Mouse (Mus musculus) stomach, embryonic 15.5 days (tissue): Measurements from ENCODE around the gene Il21r. TPM values are rescaled to one million over a fixed set of nuclear protein-coding genes. Genes with fewer than 3 reads are reported as not detected.

Experiments
- ATAC-seq: fragments of 200-750 bp; cut with Nextera tagmentation; 2 replicates; pipeline ENCODE4 v1.8.0; 2017; ENCODE audit warnings: low read depth, moderate number of reproducible peaks, moderate TSS enrichment; ENCODE audit not compliant: insufficient read depth, low FRiP score
- H3K27ac ChIP-seq: fragments of 300-500 bp; sonication (generic); 2 replicates; pipeline ENCODE4 v1.5.1; 2015; ENCODE audit warnings: mild to moderate bottlenecking, inconsistent platforms
- H3K27me3 ChIP-seq: fragments of 300-500 bp; sonication (generic); replicated peaks from 2 replicates; pipeline ENCODE4 v1.6.1; 2015; ENCODE audit warnings: inconsistent platforms
- H3K36me3 ChIP-seq: fragments of 300-500 bp; sonication (generic); 2 replicates; pipeline ENCODE4 v1.6.1; 2015; ENCODE audit warnings: inconsistent platforms
- H3K4me1 ChIP-seq: fragments of 300-500 bp; sonication (generic); 2 replicates; pipeline ENCODE4 v1.6.1; 2015; ENCODE audit warnings: inconsistent platforms
- H3K4me2 ChIP-seq: fragments of 300-500 bp; sonication (generic); 2 replicates; pipeline ENCODE4 v1.6.1; 2015; ENCODE audit warnings: mild to moderate bottlenecking, inconsistent platforms
- H3K4me3 ChIP-seq: fragments of 300-500 bp; sonication (generic); replicated peaks from 2 replicates; pipeline ENCODE4 v1.5.1; 2015; ENCODE audit warnings: inconsistent platforms
- H3K9ac ChIP-seq: fragments of 300-500 bp; sonication (generic); 2 replicates; pipeline ENCODE4 v1.6.1; 2015; ENCODE audit warnings: inconsistent platforms
- H3K9me3 ChIP-seq: fragments of 300-500 bp; sonication (generic); 2 replicates; pipeline ENCODE4 v1.6.1; 2016; ENCODE audit warnings: inconsistent platforms
- whole genome bisulfite sequencing: fragments of 180-500 bp; shearing (Covaris S2); methylation state at CpG from one replicate; pipeline ENCODE4 v1.1.7; 2015; 5-methylcytosine and 5-hydroxymethylcytosine counted together
- polyA plus RNA-seq: library from polyadenylated mRNA; unstranded; fragments of >200 nt; fragmentation: Nextera tagmentation; extraction: Ambion mirVana; gene quantifications from 2 replicates; pipeline ENCODE4 v1.2.1, GENCODE M21; 2015

Il21r gene
- polyA plus RNA-seq, 1 experiment from 2014 or later = 0.65 TPM

DNA sequence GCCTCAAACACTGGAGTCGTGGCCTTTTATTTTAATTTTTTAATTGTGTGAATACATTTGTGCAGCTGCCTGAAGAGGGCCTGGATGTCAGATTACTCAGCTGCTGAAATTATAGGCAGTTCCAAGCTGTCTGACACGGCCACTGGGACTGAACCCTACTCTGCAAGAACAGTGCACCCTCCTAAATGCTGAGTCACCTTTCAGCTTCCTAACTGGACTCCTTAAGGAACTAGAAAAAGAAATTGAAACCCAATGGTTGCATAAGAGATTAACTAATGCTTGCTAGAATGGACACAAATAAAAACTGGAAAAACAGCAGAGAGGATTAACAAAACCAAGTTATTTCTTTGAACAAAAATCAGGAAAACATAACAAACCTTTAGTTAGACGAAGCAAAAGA, 6.8 kb upstream of the Il21r start:
- Histone ChIP-seq H3K9me3 (no peaks in the 10 kb centered on the region), H3K9ac (no peak overlapping the region), H3K4me1 (no peaks in the 10 kb centered on the region), H3K4me3 (no peak overlapping the region), H3K4me2 (no peak overlapping the region), H3K36me3 (no peaks in the 10 kb centered on the region), H3K27ac (no peak overlapping the region), H3K27me3 (no peaks in the 10 kb centered on the region)
- no peak for ATAC-seq
- 56% methylated on average over 3 of the region's 3 CpGs for WGBS

DNA sequence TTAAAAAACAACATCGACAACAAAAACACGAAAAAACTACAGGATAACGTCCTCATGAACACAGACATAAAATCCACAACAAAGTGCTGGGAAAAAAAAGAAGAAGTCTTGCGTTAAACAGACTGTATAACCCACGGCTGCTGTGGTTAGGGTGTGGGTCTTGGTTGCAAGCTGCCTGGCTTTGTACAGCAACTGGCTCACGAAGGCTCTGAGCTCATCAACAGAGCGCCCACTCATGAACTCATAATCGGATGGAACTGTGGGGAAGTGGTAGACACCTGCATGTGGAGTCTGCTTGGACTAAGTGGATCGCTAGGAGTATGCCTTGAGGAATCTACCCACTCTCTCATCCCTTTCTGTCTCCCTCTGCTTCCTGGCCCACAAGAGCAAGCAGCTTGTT, 6.1 kb upstream of the Il21r start:
- no peak for ATAC-seq
- H3K27me3 ChIP-seq = no peaks in the 10 kb centered on the region
- no peak overlapping the region for H3K4me3 ChIP-seq
- H3K9me3 ChIP-seq = no peaks in the 10 kb centered on the region
- no peak overlapping the region for H3K27ac ChIP-seq
- 83% methylated on average over 9 of the region's 9 CpGs for WGBS
- H3K4me2 ChIP-seq = no peak overlapping the region
- no peaks in the 10 kb centered on the region for H3K36me3 ChIP-seq
- H3K9ac ChIP-seq = no peak overlapping the region
- no peaks in the 10 kb centered on the region for H3K4me1 ChIP-seq

DNA sequence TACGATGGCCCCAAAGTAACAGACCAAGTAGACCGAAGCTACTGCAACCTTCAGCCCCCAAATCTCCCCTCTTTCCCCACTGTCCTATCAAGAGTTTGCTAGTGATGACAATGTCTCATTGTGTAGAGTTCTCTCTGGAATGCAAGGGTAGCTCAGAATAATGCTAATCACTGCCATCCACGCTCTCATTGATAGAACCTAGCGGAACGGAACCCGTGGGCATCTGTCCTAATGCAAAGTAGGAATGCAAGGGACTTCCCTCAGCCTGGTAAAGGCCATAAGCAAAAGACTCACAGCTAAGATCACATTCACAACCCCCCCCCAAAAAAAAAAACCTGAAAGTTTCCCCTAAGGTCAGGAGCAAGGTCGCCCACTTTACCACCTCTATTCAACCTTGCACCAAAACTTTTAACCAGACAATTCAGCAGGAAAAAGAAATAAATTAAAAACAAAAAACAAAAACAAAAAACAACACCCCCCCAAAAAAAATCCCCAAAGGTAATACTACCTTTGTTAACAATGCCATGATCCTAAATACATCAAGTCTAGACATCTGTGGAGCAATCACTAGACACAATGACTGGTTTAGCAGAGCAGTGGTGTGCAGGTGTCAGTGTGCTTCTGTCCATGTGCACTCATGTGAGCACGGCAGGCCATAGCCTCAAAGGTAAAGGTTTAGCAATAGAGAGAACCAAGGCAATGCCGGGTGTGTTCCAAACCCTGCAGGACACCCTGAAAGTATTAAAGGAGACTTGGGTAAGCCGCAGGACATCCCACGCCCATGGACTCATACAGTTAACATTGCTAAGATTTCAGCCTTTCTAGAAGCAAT, 5.5 kb upstream of the Il21r start:
- 87% methylated on average over 11 of the region's 11 CpGs for WGBS
- Histone ChIP-seq H3K36me3 (no peaks in the 10 kb centered on the region), H3K9ac (no peak overlapping the region), H3K4me1 (no peaks in the 10 kb centered on the region), H3K27ac (no peak overlapping the region), H3K4me3 (no peak overlapping the region), H3K4me2 (no peak overlapping the region), H3K9me3 (no peaks in the 10 kb centered on the region), H3K27me3 (no peaks in the 10 kb centered on the region)
- ATAC-seq = no peak

DNA sequence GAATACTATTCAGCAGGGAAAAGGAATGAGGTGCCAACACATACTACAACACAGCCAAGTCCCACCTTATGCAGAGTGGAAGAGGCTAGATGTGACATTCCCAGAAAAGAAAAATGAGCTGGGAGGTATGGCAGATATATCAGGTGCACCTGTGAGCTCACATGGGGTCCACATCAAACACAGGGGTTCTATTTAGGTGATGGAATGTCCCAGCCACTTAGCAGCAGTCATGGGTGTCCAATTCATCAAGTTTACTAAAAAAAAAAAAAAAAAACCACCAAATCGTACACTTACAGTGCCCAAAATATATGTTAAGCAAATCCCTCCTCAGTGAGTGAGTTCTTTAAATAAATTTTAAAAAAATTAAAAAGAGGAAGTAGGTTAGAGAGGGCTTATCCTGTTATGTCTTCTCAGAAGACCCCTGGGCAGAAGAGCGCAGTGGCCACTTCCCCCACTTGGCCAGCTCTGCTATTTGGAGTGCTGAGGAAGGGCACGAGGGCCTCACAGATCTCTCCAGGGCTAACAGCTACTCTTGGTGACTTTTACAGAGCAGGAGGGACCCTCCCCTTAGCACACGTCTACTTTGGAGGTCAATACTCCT, 3.8 kb upstream of the Il21r start:
- Histone ChIP-seq H3K4me1 (peaks cover 4% of the 10 kb centered on the region; the same call in 1 of the 2 replicates), H3K9me3 (no peaks in the 10 kb centered on the region), H3K27ac (no peak overlapping the region), H3K9ac (no peak overlapping the region), H3K4me3 (no peak overlapping the region), H3K4me2 (no peak overlapping the region), H3K36me3 (no peaks in the 10 kb centered on the region), H3K27me3 (no peaks in the 10 kb centered on the region)
- 51% methylated on average over 4 of the region's 4 CpGs for WGBS
- ATAC-seq = no peak

DNA sequence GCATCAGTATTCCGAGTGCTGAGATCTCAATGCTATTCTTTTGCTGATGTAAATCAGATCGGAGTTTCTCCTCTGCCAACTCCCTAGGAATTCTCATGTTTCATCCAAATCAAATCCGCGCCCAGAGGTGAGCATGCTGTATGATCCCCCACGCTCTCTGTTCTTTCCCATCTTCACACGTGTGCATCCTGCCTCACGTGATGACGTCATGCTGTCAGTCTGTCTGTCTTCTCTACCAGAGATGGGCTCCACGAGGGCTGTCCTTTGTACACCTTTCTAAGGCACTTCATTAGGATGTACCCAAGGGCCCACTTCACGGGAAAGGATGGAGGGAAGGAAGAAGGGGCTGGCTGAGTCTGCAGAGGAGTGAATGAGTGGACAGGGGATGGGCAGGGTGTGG, 3.1 kb upstream of the Il21r start:
- H3K4me2 ChIP-seq = no peak overlapping the region
- H3K27me3 ChIP-seq = no peaks in the 10 kb centered on the region
- H3K9me3 ChIP-seq = no peaks in the 10 kb centered on the region
- peaks cover 4% of the 10 kb centered on the region; the same call in 1 of the 2 replicates for H3K4me1 ChIP-seq
- no peak overlapping the region for H3K9ac ChIP-seq
- H3K4me3 ChIP-seq = no peak overlapping the region
- H3K36me3 ChIP-seq = no peaks in the 10 kb centered on the region
- WGBS = 71% methylated on average over 10 of the region's 10 CpGs
- no peak overlapping the region for H3K27ac ChIP-seq
- no peak for ATAC-seq

DNA sequence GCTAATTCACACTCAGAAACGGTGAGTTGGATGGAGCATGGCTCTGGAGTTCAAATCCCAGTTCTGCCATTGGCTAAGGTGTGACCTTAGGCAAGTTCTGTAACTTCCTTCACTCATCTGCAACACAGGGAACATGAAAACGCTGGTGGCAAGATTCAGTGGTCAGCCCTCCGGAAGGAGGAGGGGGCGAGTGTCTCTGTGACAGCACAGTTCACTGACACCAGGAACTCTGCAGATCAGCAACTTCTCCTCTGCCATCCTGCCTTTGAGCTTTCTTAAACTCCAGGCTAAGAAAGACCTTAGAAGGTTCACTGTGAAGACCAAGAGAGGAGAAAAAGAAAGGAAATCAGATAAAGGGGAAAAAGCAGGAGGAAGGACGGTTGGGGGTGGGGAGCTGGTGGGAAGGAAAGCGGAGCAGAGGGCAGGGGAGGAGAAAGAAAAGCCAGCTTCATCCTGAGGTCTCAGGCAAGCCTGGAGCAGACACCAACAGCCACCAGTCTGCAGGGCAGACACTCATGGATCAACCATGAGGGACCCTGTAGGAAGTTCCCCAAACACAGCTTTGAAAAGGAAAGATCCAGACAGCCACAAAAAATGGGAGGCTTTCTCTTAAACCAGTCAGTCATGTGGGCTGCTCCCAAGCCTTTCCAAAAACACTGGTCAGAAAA, 2.5 kb upstream of the Il21r start:
- H3K4me1 ChIP-seq = peaks cover 4% of the 10 kb centered on the region; the same call in 1 of the 2 replicates
- H3K27ac ChIP-seq = no peak overlapping the region

DNA sequence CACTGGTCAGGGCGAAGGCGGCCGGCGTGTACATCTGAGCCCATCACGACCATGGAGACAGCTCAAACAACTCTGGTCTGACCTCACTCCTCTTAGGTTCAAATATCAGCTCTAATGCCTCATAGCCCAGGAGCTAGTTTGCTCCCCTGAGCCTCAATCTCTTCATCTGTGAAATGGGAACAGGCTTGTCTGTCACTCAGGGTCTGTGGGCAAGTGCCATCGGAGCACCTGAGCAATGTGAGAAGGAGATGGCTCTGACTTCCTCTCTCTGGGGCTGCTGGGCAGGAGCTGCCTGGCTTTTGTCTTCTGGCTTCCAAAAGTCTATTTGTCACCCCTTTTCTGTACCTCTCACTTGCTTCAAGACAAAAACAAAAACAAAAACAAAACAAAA, 2.0 kb upstream of the Il21r start:
- H3K4me2 ChIP-seq = no peak overlapping the region
- H3K9ac ChIP-seq = no peak overlapping the region
- H3K27me3 ChIP-seq = no peaks in the 10 kb centered on the region
- WGBS = 78% methylated on average over 6 of the region's 6 CpGs
- ATAC-seq = no peak
- no peak overlapping the region for H3K27ac ChIP-seq
- H3K4me1 ChIP-seq = peaks cover 4% of the 10 kb centered on the region; the same call in 1 of the 2 replicates
- no peak overlapping the region for H3K4me3 ChIP-seq
- H3K9me3 ChIP-seq = no peaks in the 10 kb centered on the region
- no peaks in the 10 kb centered on the region for H3K36me3 ChIP-seq

More for the DNA sequence above, 2.5 kb upstream of the Il21r start:
- Histone ChIP-seq H3K9me3 (no peaks in the 10 kb centered on the region), H3K9ac (no peak overlapping the region), H3K27me3 (no peaks in the 10 kb centered on the region), H3K4me2 (no peak overlapping the region), H3K4me3 (no peak overlapping the region), H3K36me3 (no peaks in the 10 kb centered on the region)
- no peak for ATAC-seq
- 37% methylated on average over 6 of the region's 6 CpGs for WGBS

DNA sequence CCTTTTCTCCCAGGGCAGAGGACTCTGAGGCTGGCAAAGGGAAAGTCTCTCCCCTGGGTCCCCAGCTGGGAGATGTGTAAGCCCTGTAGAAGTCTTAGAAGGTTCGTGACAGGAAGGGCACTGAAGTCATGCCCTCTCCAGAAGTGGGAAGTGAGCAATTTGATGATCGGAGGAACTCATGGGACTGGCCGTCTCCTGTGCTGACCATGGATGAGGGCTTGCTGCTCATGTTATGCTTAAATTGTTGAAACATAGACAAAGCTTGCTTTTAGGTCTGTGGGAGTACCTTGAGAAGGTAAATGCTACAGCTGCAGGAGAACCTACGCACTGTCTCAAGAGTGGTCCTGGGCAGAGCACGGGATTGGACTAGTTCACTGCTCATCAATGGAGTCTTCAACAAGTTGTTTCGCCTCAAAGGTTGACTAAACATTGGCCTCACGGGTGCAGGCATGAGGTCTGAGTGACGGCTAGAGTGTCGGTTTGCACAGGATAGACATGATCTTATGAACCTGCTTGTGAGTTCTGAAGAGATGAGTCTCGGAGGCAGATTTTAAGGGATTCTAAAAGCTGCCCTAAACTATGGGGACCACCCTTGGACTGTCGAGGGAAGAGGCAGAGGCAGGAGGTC, 1.3 kb upstream of the Il21r start:
- H3K4me2 ChIP-seq = no peak overlapping the region
- WGBS = 66% methylated on average over 11 of the region's 11 CpGs

DNA sequence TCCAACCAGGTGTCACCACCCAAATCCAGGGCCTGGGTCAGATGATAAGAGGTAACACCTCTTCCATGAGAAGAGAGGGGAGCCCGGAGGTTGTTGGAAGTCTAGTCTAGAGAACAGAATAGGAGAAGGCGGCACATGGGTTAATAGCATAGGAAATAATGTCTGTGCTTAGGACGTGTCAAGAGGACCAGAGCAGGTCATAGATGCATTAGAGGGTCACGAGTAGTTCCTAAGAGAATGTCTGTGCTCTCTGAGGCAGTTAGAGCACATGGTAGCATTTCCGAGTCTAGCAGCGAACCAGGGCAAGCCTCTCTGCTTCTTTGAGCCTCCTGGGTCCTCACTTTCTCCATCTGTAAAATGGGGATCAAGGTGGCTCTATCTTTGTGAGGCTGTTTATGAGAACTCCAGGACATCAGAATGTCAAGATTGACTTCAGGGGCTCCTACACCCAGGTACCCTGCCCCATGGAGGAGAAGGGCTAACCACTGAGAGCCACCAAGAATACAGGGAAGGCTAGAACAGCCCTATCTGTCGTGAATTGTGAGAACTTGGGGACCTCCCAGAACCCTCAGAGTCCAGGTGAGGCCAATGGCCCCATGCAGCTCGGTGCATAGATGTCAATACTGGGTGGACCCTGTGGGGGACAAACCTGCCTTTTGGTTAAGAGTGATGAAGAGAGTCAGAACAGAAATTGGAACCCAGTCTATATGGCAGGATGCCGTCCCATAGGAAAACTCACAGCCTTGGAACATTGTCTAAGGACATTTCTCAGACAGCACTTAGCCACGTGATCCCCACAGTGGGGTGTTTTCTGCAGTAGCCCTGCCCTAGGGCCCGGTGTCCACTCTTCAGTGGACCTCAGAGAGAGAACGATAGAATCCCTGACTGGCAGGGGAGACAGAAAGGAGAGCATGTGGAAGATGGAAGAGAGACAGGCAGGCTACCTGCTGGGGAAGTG, 1.4 kb downstream of the Il21r start:
- Histone ChIP-seq H3K9ac (no peak overlapping the region), H3K27me3 (no peaks in the 10 kb centered on the region), H3K27ac (no peak overlapping the region), H3K4me2 (no peak overlapping the region), H3K9me3 (no peaks in the 10 kb centered on the region), H3K4me3 (no peak overlapping the region), H3K4me1 (peaks cover 4% of the 10 kb centered on the region; the same call in 1 of the 2 replicates), H3K36me3 (no peaks in the 10 kb centered on the region)
- 75% methylated on average over 12 of the region's 12 CpGs for WGBS
- ATAC-seq = no peak

More for the DNA sequence above, 1.3 kb upstream of the Il21r start:
- H3K4me1 ChIP-seq = peaks cover 4% of the 10 kb centered on the region; the same call in 1 of the 2 replicates
- no peaks in the 10 kb centered on the region for H3K36me3 ChIP-seq
- H3K4me3 ChIP-seq = no peak overlapping the region
- no peak for ATAC-seq
- no peaks in the 10 kb centered on the region for H3K9me3 ChIP-seq
- H3K9ac ChIP-seq = no peak overlapping the region
- no peaks in the 10 kb centered on the region for H3K27me3 ChIP-seq
- H3K27ac ChIP-seq = no peak overlapping the region

DNA sequence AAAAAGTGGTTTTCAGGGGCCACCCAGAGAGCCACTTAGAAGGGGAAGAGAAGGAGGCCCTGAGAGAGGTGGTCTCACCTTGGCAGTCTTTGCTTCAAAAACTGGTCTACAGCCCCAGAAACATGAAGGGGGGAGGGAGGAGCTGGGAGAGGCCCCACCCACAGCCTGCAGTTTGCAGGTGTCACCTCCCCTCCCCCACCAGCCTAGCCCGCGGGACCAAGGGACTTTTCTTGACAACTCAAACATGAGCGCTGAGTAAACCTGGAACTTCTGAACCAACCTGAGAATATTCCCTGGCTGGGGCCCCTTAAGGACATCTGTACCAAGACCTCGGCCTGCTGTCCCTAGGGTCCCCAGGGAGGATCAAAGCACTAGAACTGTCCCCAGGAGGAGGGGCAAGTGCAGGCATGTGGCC, 2.5 kb downstream of the Il21r start:
- WGBS = 34% methylated on average over 4 of the region's 4 CpGs
- no peak overlapping the region for H3K4me2 ChIP-seq
- H3K27ac ChIP-seq = no peak overlapping the region
- peaks cover 4% of the 10 kb centered on the region; the same call in 1 of the 2 replicates for H3K4me1 ChIP-seq
- H3K36me3 ChIP-seq = no peaks in the 10 kb centered on the region
- no peaks in the 10 kb centered on the region for H3K27me3 ChIP-seq
- no peaks in the 10 kb centered on the region for H3K9me3 ChIP-seq
- no peak overlapping the region for H3K9ac ChIP-seq
- ATAC-seq = no peak
- no peak overlapping the region for H3K4me3 ChIP-seq
